Mouse (Mus musculus) forebrain, embryonic 16.5 days (tissue): Measurements from ENCODE around the gene Plin5. TPM values are rescaled to one million over a fixed set of nuclear protein-coding genes. Genes with fewer than 3 reads are reported as not detected.

Source experiments
- ATAC-seq: fragments of 200-750 bp; cut with Nextera tagmentation; 2 replicates; pipeline ENCODE4 v1.8.0; 2017; ENCODE audit warnings: mild to moderate bottlenecking, moderate library complexity
- H3K27ac ChIP-seq: fragments of 300-500 bp; sonication (generic); 2 replicates; pipeline ENCODE4 v1.5.1; 2014; ENCODE audit warnings: low read length, control low read depth
- H3K27me3 ChIP-seq: fragments of 300-500 bp; sonication (generic); replicated peaks from 2 replicates; pipeline ENCODE4 v1.6.1; 2014; ENCODE audit warnings: low read length; ENCODE audit not compliant: control insufficient read depth, insufficient read depth
- H3K36me3 ChIP-seq: fragments of 300-500 bp; sonication (generic); 2 replicates; pipeline ENCODE4 v1.6.1; 2014; ENCODE audit not compliant: control insufficient read depth, insufficient read depth
- H3K4me1 ChIP-seq: fragments of 300-500 bp; sonication (generic); replicated peaks from 2 replicates; pipeline ENCODE4 v1.6.1; 2014; ENCODE audit warnings: low read length; ENCODE audit not compliant: control insufficient read depth, insufficient read depth
- H3K4me2 ChIP-seq: fragments of 300-500 bp; sonication (generic); 2 replicates; pipeline ENCODE4 v1.6.1; 2014; ENCODE audit warnings: mild to moderate bottlenecking, low read length, control low read depth
- H3K4me3 ChIP-seq: fragments of 300-500 bp; sonication (generic); replicated peaks from 2 replicates; pipeline ENCODE4 v1.5.1; 2014; ENCODE audit warnings: mild to moderate bottlenecking, low read length, control low read depth
- H3K9ac ChIP-seq: fragments of 300-500 bp; sonication (generic); replicated peaks from 2 replicates; pipeline ENCODE4 v1.6.1; 2014; ENCODE audit warnings: low read depth, low read length, control low read depth
- H3K9me3 ChIP-seq: fragments of 300-500 bp; sonication (generic); 2 replicates; pipeline ENCODE4 v1.6.1; 2016; ENCODE audit warnings: low read length; ENCODE audit not compliant: control insufficient read depth
- WGBS: fragments of 180-500 bp; shearing (Covaris S2); extraction: QIAGEN DNeasy Blood & Tissue Kit; methylation state at CpG from one replicate; pipeline ENCODE4 v1.1.7; 2014; 5-methylcytosine and 5-hydroxymethylcytosine counted together
- polyA plus RNA-seq: library from polyadenylated mRNA; unstranded; fragments of >200 nt; fragmentation: Nextera tagmentation; extraction: Ambion mirVana; gene quantifications from 2 replicates; pipeline ENCODE4 v1.2.1, GENCODE M21; 2015

The Plin5 gene
- polyA plus RNA-seq, 1 experiment from 2014 or later: 1.4 TPM

DNA sequence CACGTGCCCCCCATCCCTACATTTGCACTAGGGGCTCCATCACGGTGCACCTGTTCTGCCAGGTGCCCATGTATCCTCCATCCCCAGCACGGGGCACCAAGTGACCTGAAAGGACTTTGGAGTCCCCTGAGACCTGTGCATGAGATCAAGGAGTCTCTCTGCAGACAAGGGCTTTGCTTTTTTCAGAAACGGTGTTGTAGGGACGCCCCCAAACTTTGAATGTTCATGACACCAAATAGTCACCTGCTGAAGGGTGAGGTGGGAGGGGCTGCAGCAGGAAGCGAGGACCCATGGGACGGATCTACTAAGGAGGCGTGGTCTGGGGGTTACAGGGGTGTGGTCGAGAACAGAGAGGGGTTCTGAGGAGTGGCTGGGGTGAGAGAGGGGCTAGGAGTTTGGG is 30.9 kb upstream of the Plin5 start:
- no peak for ATAC-seq
- no peak overlapping the region for H3K27ac ChIP-seq
- WGBS: 15% methylated on average over 9 of the region's 9 CpGs
- peaks cover 32% of the 10 kb centered on the region for H3K27me3 ChIP-seq
- H3K4me3 ChIP-seq: no peak overlapping the region
- H3K9me3 ChIP-seq: no peaks in the 10 kb centered on the region
- peak overlapping the region; percentile 51 for H3K4me2 ChIP-seq
- H3K9ac ChIP-seq: peak overlapping the region; percentile 53; the same call in 1 of the 2 replicates
- no peaks in the 10 kb centered on the region for H3K36me3 ChIP-seq
- H3K4me1 ChIP-seq: peaks cover 10% of the 10 kb centered on the region

DNA sequence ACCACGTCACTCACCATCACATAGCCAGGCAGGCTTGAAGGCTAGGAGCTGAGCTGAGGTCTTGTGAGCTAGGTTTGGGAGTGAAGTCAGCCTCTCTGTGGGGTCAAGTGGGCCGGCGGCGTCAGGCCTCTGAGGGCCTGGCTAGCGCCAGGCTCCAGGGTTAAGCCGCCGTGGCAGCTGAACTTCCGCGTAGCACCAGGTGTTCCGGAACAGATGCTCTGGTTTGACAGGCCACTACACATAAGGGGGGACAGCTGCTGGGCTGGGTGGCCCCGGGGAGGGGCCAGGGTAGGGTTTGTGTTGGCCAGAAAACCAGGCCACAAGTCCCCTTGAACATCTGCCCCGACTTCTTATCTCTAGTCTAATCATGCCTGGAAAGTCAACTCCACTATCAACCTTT is 30.0 kb upstream of the Plin5 start:
- no peak for ATAC-seq
- no peak overlapping the region for H3K27ac ChIP-seq
- no peak overlapping the region for H3K4me2 ChIP-seq
- no peak overlapping the region for H3K9ac ChIP-seq
- peaks cover 12% of the 10 kb centered on the region for H3K4me1 ChIP-seq
- no peak overlapping the region for H3K4me3 ChIP-seq
- no peaks in the 10 kb centered on the region for H3K36me3 ChIP-seq
- WGBS: 70% methylated on average over 12 of the region's 12 CpGs
- peaks cover 32% of the 10 kb centered on the region for H3K27me3 ChIP-seq
- no peaks in the 10 kb centered on the region for H3K9me3 ChIP-seq

DNA sequence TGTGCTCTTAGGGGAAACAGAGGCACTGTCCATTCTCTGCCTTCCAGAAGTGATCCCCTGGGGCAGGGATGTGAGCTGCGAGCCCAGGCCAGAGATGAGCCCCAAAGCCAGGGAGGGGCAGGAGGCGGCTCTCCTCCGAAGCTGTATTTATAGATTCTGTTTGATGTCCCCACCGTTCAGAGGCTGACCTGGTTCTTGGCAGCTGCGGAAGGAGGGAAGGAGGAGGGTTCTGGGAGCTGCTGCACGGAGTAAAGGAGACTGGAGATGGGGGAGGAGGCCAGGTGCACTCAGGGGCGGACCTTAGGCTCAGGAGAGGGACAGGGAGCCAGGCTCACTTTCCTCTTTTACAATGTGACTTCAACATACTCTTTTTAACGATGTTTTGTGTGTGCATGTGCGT is 28.7 kb upstream of the Plin5 start:
- H3K9ac ChIP-seq: no peak overlapping the region
- WGBS: 20% methylated on average over 9 of the region's 9 CpGs
- H3K4me3 ChIP-seq: no peak overlapping the region
- H3K27me3 ChIP-seq: peaks cover 28% of the 10 kb centered on the region
- peaks cover 20% of the 10 kb centered on the region for H3K4me1 ChIP-seq
- no peak overlapping the region for H3K27ac ChIP-seq
- no peak overlapping the region for H3K4me2 ChIP-seq
- no peaks in the 10 kb centered on the region for H3K9me3 ChIP-seq
- ATAC-seq: no peak
- H3K36me3 ChIP-seq: no peaks in the 10 kb centered on the region

- no peak overlapping the region for H3K4me2 ChIP-seq
- H3K36me3 ChIP-seq: no peaks in the 10 kb centered on the region
- peaks cover 20% of the 10 kb centered on the region for H3K27me3 ChIP-seq
- no peak overlapping the region for H3K9ac ChIP-seq
- no peaks in the 10 kb centered on the region for H3K9me3 ChIP-seq
- ATAC-seq: no peak
- H3K4me1 ChIP-seq: peaks cover 23% of the 10 kb centered on the region
- H3K27ac ChIP-seq: no peak overlapping the region
- WGBS: 66% methylated on average over 9 of the region's 9 CpGs
- H3K4me3 ChIP-seq: no peak overlapping the region
Observed at GRCm38 (mm10) chr17:56144546-56144945, 27.1 kb upstream of the Plin5 start.

- H3K4me1 ChIP-seq: peaks cover 30% of the 10 kb centered on the region
Observed at GRCm38 (mm10) chr17:56141702-56142605, 24.6 kb upstream of the Plin5 start.

GRCm38 (mm10) chr17:56139858-56140595 is 22.6 kb upstream of the Plin5 start, which contains the start of gene Sema6b:
Sema6b (minus strand) TSS chr17:56140343.
- Histone ChIP-seq H3K36me3 (no peaks in the 10 kb centered on the region), H3K4me2 (peak within 1 kb of the TSS; percentile 60), H3K4me3 (peak within 1 kb of the TSS; percentile 89), H3K27ac (peak within 1 kb of the TSS; percentile 60), H3K4me1 (peaks cover 30% of the 10 kb centered on the region), H3K9me3 (no peaks in the 10 kb centered on the region), H3K27me3 (peaks cover 6% of the 10 kb centered on the region), H3K9ac (peak within 1 kb of the TSS; percentile 85)
- ATAC-seq: peak; percentile 47
- WGBS: under 1% methylated on average over 74 of the region's 79 CpGs

More at GRCm38 (mm10) chr17:56141702-56142605, 24.6 kb upstream of the Plin5 start:
- Histone ChIP-seq H3K9me3 (no peaks in the 10 kb centered on the region), H3K27ac (no peak overlapping the region), H3K27me3 (peaks cover 6% of the 10 kb centered on the region), H3K9ac (peak overlapping the region; percentile 53), H3K4me3 (peak overlapping the region; percentile 52), H3K36me3 (no peaks in the 10 kb centered on the region), H3K4me2 (peak overlapping the region; percentile 67)
- ATAC-seq: peak; percentile 37
- under 1% methylated on average over 45 of the region's 47 CpGs for WGBS

- Histone ChIP-seq H3K4me2 (peak overlapping the region; percentile 60), H3K27ac (no peak overlapping the region), H3K9me3 (no peaks in the 10 kb centered on the region), H3K9ac (peak overlapping the region; percentile 85), H3K27me3 (peaks cover 6% of the 10 kb centered on the region), H3K36me3 (no peaks in the 10 kb centered on the region), H3K4me3 (peak overlapping the region; percentile 89), H3K4me1 (peaks cover 34% of the 10 kb centered on the region)
- ATAC-seq: peak; percentile 32
- WGBS: 3% methylated on average over 21 of the region's 21 CpGs
Observed at GRCm38 (mm10) chr17:56139355-56139754, 22.0 kb upstream of the Plin5 start.

DNA sequence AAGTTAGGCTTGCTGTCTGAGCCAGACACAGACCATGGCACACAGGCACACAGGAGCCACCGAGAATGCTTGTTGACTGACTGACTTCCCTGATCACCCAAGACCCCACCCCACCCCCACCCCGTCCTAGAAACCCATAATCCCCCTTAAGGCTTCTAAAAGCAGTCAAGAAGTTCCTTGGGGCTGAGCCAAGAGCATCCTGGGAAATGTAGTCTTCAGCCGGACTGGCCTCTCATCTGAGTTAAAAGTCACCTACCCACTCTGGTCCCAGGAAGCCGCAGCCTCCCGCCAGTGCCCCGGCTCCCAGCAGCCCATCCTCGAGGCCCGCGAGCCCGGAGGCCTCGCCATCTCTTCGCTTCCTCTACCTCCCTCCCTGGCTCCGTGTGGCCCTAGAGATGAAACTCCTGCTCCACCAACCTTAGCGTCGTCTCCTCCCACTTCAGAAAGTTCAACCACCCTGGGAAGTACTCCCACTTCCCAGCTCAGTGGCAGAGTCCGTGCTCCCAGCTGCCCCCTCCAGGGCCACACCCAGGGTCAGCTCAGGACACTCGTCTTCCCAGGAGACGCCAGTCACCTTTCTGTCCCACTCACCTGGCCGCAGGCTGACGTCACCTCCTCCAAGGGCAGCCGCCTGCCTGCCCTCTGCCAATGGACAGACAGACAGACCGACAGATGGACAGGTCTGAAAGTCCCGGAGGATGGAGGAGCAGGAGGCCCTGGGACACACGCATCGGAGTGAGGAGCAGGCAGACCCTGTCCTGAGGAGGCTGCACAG is 20.6 kb upstream of the Plin5 start:
- ATAC-seq: no peak
- Histone ChIP-seq H3K4me2 (peak overlapping the region; percentile 60), H3K9ac (peak overlapping the region; percentile 35; the same call in 1 of the 2 replicates), H3K4me3 (peak overlapping the region; percentile 89), H3K36me3 (no peaks in the 10 kb centered on the region), H3K9me3 (no peaks in the 10 kb centered on the region), H3K27me3 (peaks cover 6% of the 10 kb centered on the region), H3K27ac (no peak overlapping the region), H3K4me1 (peaks cover 40% of the 10 kb centered on the region)
- WGBS: 14% methylated on average over 25 of the region's 25 CpGs
